Mouse (Mus musculus) embryonic facial prominence, embryonic 13.5 days (tissue): ENCODE measurements at regions not wholly inside any gene's neighbourhood (a gene's known extent, or its start where the extent isn't known, plus 50 kb on each side); places are given as distances from the start of the nearest gene placed in this dataset.

Source experiments
- ATAC-seq: fragments of 200-750 bp; cut with Nextera tagmentation; 2 replicates; pipeline ENCODE4 v1.8.0; 2017; ENCODE audit warnings: low read depth; ENCODE audit not compliant: insufficient number of reproducible peaks, insufficient read depth, low FRiP score, low TSS enrichment
- H3K27ac ChIP-seq: fragments of 300-500 bp; sonication (generic); 2 replicates; pipeline ENCODE4 v1.5.1; 2015; ENCODE audit warnings: moderate library complexity, mild to moderate bottlenecking, inconsistent platforms
- H3K27me3 ChIP-seq: fragments of 300-500 bp; sonication (generic); 2 replicates; pipeline ENCODE4 v1.6.1; 2015; ENCODE audit warnings: mild to moderate bottlenecking, inconsistent platforms
- H3K36me3 ChIP-seq: fragments of 300-500 bp; sonication (generic); 2 replicates; pipeline ENCODE4 v1.6.1; 2015; ENCODE audit warnings: mild to moderate bottlenecking, inconsistent platforms
- H3K4me1 ChIP-seq: fragments of 300-500 bp; sonication (generic); 2 replicates; pipeline ENCODE4 v1.6.1; 2015; ENCODE audit warnings: inconsistent platforms
- H3K4me2 ChIP-seq: fragments of 300-500 bp; sonication (generic); 2 replicates; pipeline ENCODE4 v1.6.1; 2015; ENCODE audit warnings: moderate library complexity, mild to moderate bottlenecking, inconsistent platforms
- H3K4me3 ChIP-seq: fragments of 300-500 bp; sonication (generic); 2 replicates; pipeline ENCODE4 v1.5.1; 2015; ENCODE audit warnings: mild to moderate bottlenecking, inconsistent platforms
- H3K9ac ChIP-seq: fragments of 300-500 bp; sonication (generic); 2 replicates; pipeline ENCODE4 v1.6.1; 2015; ENCODE audit warnings: mild to moderate bottlenecking, inconsistent platforms
- H3K9me3 ChIP-seq: fragments of 300-500 bp; sonication (generic); 2 replicates; pipeline ENCODE4 v1.6.1; 2016; ENCODE audit warnings: inconsistent platforms
- WGBS: fragments of 180-500 bp; shearing (Covaris S2); methylation state at CpG from one replicate; pipeline ENCODE4 v1.1.7; 2015; ENCODE audit warnings: mixed read lengths; 5-methylcytosine and 5-hydroxymethylcytosine counted together

- H3K4me2 ChIP-seq, result no peak overlapping the region
- H3K27ac ChIP-seq, result no peak overlapping the region
- WGBS, result 85% methylated on average over 1 of the region's 1 CpGs
- no peaks in the 10 kb centered on the region for H3K4me1 ChIP-seq
- H3K27me3 ChIP-seq, result no peaks in the 10 kb centered on the region
- H3K4me3 ChIP-seq, result no peak overlapping the region
- no peak overlapping the region for H3K9ac ChIP-seq
- no peaks in the 10 kb centered on the region for H3K9me3 ChIP-seq
- no peak for ATAC-seq
- H3K36me3 ChIP-seq, result no peaks in the 10 kb centered on the region
Measured at GRCm38 (mm10) chr14:36618459-36619085, 350.0 kb downstream of the Ccser2 start.

- Histone ChIP-seq H3K27me3 (no peaks in the 10 kb centered on the region), H3K4me3 (no peak overlapping the region), H3K9me3 (no peaks in the 10 kb centered on the region), H3K27ac (no peak overlapping the region), H3K4me2 (no peak overlapping the region), H3K9ac (no peak overlapping the region), H3K36me3 (no peaks in the 10 kb centered on the region), H3K4me1 (no peaks in the 10 kb centered on the region)
- 73% methylated on average over 5 of the region's 5 CpGs for WGBS
- ATAC-seq, result no peak
Measured at GRCm38 (mm10) chr14:36617987-36618386, 350.6 kb downstream of the Ccser2 start.

- no peaks in the 10 kb centered on the region for H3K9me3 ChIP-seq
- no peak overlapping the region for H3K9ac ChIP-seq
- H3K36me3 ChIP-seq, result no peaks in the 10 kb centered on the region
- no peak overlapping the region for H3K27ac ChIP-seq
- H3K4me3 ChIP-seq, result no peak overlapping the region
- H3K4me1 ChIP-seq, result no peaks in the 10 kb centered on the region
- 83% methylated on average over 3 of the region's 3 CpGs for WGBS
- H3K4me2 ChIP-seq, result no peak overlapping the region
- ATAC-seq, result no peak
- no peaks in the 10 kb centered on the region for H3K27me3 ChIP-seq
Measured at GRCm38 (mm10) chr14:36614926-36615325, 353.7 kb downstream of the Ccser2 start.

GRCm38 (mm10) chr14:36612860-36613259 lies 355.7 kb downstream of the Ccser2 start:
- no peak overlapping the region for H3K4me3 ChIP-seq
- ATAC-seq, result no peak
- H3K27ac ChIP-seq, result no peak overlapping the region
- no peak overlapping the region for H3K9ac ChIP-seq
- H3K4me2 ChIP-seq, result no peak overlapping the region
- H3K36me3 ChIP-seq, result no peaks in the 10 kb centered on the region
- H3K9me3 ChIP-seq, result no peaks in the 10 kb centered on the region
- H3K4me1 ChIP-seq, result no peaks in the 10 kb centered on the region
- WGBS, result 86% methylated on average over 3 of the region's 3 CpGs
- H3K27me3 ChIP-seq, result no peaks in the 10 kb centered on the region

- Histone ChIP-seq H3K4me3 (no peak overlapping the region), H3K4me1 (no peaks in the 10 kb centered on the region)
- 49% methylated on average over 4 of the region's 4 CpGs for WGBS
Measured at GRCm38 (mm10) chr14:36584065-36584635, 384.4 kb downstream of the Ccser2 start.

GRCm38 (mm10) chr14:36583338-36584064 lies 385.1 kb downstream of the Ccser2 start:
- WGBS, result 58% methylated on average over 3 of the region's 3 CpGs
- no peaks in the 10 kb centered on the region for H3K27me3 ChIP-seq
- H3K9ac ChIP-seq, result no peak overlapping the region
- H3K4me2 ChIP-seq, result no peak overlapping the region
- H3K4me3 ChIP-seq, result no peak overlapping the region
- H3K9me3 ChIP-seq, result no peaks in the 10 kb centered on the region
- no peak for ATAC-seq
- no peaks in the 10 kb centered on the region for H3K4me1 ChIP-seq
- H3K27ac ChIP-seq, result no peak overlapping the region
- no peaks in the 10 kb centered on the region for H3K36me3 ChIP-seq

More at GRCm38 (mm10) chr14:36584065-36584635, 384.4 kb downstream of the Ccser2 start:
- Histone ChIP-seq H3K27me3 (no peaks in the 10 kb centered on the region), H3K9ac (no peak overlapping the region), H3K36me3 (no peaks in the 10 kb centered on the region), H3K9me3 (no peaks in the 10 kb centered on the region), H3K27ac (no peak overlapping the region), H3K4me2 (no peak overlapping the region)
- no peak for ATAC-seq

GRCm38 (mm10) chr14:36563229-36563865 lies 405.2 kb downstream of the Ccser2 start:
- H3K27me3 ChIP-seq, result no peaks in the 10 kb centered on the region
- H3K4me2 ChIP-seq, result no peak overlapping the region
- H3K9ac ChIP-seq, result no peak overlapping the region
- H3K36me3 ChIP-seq, result no peaks in the 10 kb centered on the region
- 29% methylated on average over 3 of the region's 3 CpGs for WGBS
- no peak overlapping the region for H3K4me3 ChIP-seq
- H3K9me3 ChIP-seq, result no peaks in the 10 kb centered on the region
- H3K27ac ChIP-seq, result no peak overlapping the region
- no peaks in the 10 kb centered on the region for H3K4me1 ChIP-seq
- no peak for ATAC-seq

- 45% methylated on average over 5 of the region's 5 CpGs for WGBS
- 0 out of 2 replicates have a peak, but pooled peaks cover 3% of the 10 kb centered on the region for H3K4me1 ChIP-seq
- no peak overlapping the region for H3K4me3 ChIP-seq
- ATAC-seq, result no peak
- H3K27me3 ChIP-seq, result no peaks in the 10 kb centered on the region
- no peaks in the 10 kb centered on the region for H3K9me3 ChIP-seq
- no peak overlapping the region for H3K9ac ChIP-seq
- no peak overlapping the region for H3K4me2 ChIP-seq
- H3K27ac ChIP-seq, result no peak overlapping the region
- no peaks in the 10 kb centered on the region for H3K36me3 ChIP-seq
Measured at GRCm38 (mm10) chr14:36537402-36537801, 431.2 kb downstream of the Ccser2 start.

GRCm38 (mm10) chr14:36527310-36527709 lies 432.6 kb downstream of the 4930474N05Rik start:
- ATAC-seq, result no peak
- Histone ChIP-seq H3K4me3 (no peak overlapping the region), H3K4me1 (no peaks in the 10 kb centered on the region), H3K36me3 (no peaks in the 10 kb centered on the region), H3K9ac (no peak overlapping the region), H3K27me3 (no peaks in the 10 kb centered on the region), H3K27ac (no peak overlapping the region), H3K4me2 (no peak overlapping the region), H3K9me3 (no peaks in the 10 kb centered on the region)
- 87% methylated on average over 1 of the region's 1 CpGs for WGBS

GRCm38 (mm10) chr14:36525591-36526037 lies 430.9 kb downstream of the 4930474N05Rik start:
- Histone ChIP-seq H3K4me2 (no peak overlapping the region), H3K9ac (no peak overlapping the region), H3K27me3 (no peaks in the 10 kb centered on the region), H3K4me1 (no peaks in the 10 kb centered on the region), H3K9me3 (no peaks in the 10 kb centered on the region), H3K27ac (no peak overlapping the region), H3K4me3 (no peak overlapping the region), H3K36me3 (no peaks in the 10 kb centered on the region)
- no peak for ATAC-seq

- ATAC-seq, result no peak
- Histone ChIP-seq H3K4me3 (no peak overlapping the region), H3K9me3 (no peaks in the 10 kb centered on the region), H3K36me3 (no peaks in the 10 kb centered on the region), H3K27ac (no peak overlapping the region), H3K4me1 (no peaks in the 10 kb centered on the region), H3K4me2 (no peak overlapping the region), H3K9ac (no peak overlapping the region), H3K27me3 (no peaks in the 10 kb centered on the region)
- WGBS, result 59% methylated on average over 2 of the region's 2 CpGs
Measured at GRCm38 (mm10) chr14:36502076-36502994, 407.6 kb downstream of the 4930474N05Rik start.
